Mouse (Mus musculus): ENCODE results near the gene Rflna. TPM values are rescaled to one million over a fixed set of nuclear protein-coding genes. Genes with fewer than 3 reads are reported as not detected.

The Rflna gene
- polyA plus RNA-seq (2012; rRNA removed): 18.2 and 18.5 TPM in 2 replicates

DNA sequence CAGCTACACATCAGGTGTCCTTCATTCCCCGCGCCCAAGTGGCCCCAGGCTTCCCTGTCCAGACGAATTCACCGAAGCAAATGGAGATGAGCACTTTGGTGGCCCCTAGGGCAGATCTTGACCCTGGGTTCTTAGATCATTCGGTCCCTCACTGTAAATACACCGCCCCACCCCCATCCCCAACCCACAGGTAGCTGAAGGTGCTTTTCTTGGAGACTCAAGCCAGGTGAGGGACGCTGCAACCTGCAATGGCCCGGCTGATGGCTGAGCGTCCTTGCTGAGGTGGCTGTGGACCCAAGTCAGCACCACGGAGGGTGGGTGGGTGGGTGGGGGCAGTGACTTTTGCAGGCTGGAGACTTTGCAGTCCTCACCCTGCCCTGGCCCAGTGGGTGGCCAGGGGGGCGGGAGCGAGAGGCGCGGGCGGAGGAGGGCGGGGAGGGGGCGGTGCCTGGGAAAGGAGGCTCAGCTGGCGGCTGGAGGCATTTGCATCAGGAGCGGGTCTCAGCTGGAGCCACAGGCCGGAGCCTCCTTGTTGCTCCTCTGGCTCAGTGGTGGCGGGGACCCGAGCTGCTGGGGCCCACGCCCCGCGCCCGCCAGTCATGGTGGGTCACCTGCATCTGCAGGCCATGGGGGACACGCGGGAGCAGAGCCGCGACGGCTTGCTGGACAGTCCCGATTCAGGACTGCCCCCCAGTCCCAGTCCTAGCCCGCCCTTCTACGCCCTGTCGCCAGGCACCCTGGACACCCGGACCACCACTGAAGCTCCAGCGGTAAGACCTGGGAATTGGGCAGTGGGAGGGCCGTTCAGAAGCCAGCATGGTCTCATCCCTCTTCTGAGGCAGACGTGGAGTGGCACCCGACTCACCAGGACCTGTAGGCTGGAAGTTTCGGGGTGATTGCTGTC, at the start of gene Rflna:
Gene Rflna, plus strand, starts transcription at position 253 of the 904 bp plus-strand sequence.
- no peak for DNase-seq (ENCODE audit: low read depth)

DNA sequence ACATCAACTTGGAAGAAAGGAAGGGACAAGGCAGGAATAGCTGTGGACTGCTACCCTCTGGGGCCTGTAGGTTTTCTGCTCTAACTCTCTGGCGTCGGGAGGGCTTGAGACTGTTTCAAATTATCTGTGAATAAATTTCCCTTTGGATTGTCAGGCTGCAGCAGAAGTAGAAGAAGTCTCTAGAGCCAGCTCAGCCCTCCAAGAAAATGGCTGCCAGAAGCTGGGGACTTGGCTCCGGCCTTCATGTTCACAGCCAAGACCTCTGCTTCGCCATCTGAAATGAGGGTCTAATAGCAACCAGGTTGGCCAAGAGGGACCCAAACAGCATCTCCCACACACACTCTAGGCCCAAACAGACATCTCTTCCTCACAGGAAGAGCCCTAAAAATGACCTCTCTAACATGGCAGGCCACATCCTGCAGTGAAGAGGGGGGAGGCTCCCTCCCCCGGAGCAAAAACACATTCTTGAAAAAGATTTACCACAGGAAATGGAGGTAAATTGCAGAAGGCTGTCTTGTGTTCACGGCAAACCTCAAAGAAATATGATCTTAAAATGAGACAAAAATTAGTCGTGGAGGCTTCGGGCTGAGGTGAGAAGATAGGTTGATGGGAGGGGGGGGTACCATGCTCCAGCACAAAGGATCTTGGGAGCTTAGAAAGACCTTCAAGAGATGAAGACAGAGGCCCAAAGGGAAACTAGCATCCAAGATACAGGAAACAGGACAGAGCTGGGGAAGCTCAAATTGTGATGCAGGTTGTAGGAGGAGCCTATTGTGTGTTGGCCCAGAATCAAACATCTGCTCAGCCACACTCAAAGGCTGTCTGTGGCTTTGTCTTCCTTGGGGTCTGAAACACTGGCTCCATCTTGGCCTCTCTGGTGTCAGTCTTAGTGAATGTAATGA, 48.4 kb upstream of the Rflna start:
- no peak for DNase-seq (ENCODE audit: low read depth)

DNA sequence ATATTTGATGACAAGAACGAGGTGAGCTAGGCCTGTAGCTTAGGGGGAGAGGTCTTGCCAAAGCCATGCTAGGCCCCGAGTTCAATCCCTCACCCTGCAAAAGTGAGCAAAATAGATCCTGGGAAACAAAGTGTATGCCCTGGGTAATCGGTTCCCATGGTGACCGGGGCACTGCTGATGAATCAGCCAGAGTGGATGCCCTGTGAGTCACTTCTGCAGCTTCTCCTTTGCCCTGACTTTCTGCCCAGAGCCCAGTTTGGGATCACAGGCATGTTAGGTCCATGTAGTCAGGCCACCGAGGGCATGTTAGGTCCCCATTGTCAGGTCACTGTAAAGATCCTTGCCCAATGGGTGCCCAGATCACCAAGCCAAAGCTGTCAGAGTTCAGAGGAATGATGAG, 45.5 kb upstream of the Rflna start:
- no peak for DNase-seq (ENCODE audit: low read depth)

DNA sequence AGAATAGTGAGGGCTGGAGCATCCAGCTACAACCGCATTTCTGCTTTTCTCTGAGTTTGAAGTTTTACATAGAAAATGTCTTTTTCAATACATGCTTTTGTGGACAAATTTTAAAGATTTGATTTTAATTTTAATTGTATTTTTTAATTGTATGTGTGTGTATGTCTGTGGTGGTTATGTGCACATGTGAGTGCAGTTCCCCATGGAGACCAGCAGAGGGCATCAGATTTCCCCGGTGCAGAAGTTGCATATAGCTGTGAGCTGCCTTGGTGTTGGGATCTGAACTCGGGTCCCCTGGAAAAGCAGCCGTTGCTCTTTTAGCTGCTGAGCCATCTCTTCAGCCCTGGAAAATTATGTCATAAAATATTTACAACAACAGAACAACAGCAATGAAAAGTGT, 43.9 kb upstream of the Rflna start:
- DNase-seq (ENCODE audit: low read depth): no peak

DNA sequence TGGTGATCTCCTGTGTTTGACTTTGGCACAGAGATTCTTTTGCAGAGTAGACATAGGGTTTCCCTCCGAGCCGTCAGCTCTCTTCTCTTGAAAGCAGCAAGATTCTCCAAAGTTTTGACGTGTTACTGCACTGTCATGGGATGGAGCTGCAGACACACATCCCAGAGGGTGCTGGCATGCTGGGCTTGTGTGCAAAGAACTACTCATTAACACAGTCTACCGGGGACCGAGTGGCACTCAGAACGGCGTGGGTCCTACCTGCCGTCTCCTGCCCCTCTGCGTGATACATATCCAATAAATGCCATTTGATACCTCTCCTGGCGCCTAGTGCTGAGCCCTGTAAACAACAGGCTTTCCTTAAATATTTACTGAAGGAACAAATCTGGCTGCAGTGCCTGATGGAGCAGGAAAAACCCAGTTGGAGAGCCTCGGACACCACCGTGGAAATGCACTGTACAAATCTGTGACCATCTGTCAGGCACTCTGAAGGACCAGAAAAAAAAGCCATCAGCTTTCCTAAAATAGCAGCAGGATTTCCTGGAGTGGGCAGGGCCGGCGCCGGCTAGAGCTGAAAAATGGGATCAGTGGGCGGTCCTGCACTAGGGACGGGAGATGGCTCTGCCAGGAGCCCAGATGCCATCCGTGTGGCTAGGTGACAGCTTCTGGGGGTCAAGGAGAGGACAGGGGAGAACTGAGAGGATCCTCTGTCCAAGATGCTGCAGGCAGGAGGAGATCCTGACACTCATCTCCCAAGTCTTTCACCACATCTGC, 42.7 kb upstream of the Rflna start:
- DNase-seq (ENCODE audit: low read depth): no peak

DNA sequence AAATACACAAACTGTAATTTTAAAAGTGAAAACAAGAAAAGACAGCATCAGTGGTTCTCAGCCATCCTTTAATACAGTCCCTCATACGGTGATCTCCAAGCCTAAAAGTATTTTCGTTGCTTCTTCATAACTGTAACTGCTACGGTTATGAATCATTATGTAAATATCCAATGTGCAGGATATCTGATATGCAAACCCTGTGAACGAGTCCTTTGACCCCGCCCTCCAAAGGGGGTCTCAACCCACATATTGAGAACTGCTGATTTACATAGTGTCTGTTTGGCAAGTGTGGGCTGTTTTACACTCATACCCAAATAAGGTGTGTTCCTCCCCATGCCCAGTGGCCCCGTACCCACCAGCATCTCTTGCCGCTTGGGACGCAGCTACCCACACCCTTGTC, 41.6 kb upstream of the Rflna start:
- no peak for DNase-seq (ENCODE audit: low read depth)

DNA sequence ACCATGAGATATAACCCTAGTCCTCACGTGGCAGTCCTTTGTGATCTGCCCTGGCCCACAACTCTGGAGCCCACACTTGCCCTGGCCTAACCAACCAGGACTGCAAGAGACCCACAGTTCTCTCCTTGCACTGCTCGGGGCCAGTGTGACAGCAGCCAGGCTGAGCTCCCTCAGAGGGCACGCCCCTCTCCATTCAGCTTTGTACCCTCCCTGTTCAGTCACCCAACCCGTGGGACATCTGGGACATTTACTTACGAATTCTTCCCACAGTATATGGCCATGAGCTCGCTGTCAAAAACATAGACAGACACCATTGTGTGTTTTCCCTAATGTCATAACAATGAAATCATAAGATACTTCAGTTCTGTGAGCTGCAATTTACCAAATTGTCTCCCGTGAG, 40.3 kb upstream of the Rflna start:
- DNase-seq (ENCODE audit: low read depth): no peak

DNA sequence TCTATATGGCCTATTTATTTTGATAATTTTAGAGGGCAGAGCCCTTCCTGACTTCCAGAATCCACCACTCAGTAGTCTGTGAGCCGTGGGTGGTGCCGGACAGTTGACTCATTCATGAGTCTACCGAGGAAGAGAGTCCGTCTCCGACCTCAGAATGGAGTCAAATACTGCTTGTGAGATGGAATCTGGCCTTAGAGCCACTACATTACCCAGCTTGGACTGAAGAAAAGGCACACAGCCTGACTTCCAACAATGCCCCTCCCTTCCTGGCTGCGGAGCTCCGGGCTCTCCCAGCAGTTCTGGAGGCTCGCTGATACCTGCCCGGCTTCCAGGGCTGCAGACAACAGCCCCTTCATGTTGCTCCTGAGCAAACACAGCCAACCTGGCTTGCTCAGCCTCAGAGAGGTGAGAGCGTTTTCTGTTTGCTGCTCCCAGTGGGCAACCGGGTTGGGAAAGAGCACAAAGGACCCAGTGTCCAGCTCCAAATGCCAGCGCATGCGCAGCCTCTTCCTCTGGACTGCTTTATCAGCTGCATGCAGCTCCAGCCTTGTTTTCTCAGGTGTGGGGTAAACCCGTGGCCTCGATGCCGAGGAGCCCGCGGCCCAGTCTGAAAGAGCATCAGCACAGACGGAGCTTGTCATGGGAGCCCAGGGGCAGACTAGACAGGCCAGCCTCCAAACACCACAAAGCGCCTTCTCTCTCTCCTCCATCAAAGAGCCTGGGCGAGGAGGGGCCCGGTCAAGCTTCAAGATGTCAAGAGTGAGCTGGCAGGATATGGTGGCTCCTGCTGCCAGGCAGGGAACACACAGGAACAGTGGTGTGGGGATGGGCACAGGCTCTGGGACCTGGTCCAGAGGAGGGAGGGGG, 39.0 kb upstream of the Rflna start:
- no peak for DNase-seq (ENCODE audit: low read depth)

DNA sequence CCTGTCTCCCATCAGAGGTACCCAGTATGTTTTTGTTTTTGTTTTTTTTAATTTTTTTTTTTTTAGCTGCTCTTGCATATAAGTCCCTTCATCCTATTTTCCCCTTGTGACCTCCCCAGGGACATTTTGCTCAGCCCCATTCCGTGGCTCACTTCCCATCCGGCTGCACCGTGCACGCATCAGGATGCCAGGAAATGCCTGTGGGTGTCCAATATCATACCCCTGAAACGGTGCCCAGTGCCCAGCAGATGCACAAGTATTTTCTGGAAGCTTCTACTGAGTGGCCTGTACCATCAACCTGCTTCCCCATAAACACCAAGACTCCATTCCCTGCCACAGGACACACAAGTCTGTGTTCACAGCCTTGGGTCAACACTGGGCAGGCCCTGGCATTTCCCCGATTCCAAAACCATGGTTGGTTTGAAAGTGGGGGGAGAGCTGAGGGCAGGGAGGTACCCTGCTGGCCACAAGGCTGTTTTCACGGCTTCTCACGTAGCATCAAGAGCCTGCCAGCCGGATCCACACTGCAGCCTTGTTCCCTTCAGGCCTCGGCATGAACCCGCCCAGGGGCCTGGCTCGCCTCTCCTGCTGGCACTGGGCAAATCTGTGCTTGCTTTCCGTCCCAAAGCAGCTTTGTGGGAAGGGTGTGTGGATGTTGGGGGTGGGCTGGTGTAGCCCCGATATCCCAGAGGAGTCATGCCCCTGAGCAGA, 36.2 kb upstream of the Rflna start:
- DNase-seq (ENCODE audit: low read depth): no peak

DNA sequence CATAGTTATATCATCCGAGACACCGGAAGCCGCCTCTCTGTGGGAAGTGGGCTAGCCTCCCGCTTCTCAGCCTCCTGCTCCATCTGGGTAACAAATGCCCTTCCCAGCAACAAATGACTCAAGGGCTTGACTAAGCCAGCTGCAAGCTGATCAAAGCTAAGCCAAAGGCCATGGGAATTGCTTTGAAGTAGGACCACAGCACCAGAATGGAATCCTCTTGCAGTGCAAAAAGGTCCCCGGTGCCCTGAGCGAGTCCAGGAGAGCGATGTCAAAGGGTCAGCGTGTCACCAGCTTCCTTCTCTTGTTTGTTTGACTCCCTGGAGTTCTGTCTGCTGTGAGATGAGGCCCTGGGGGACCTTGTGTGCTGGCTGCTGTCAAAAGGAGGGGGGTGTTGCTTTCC, 33.2 kb upstream of the Rflna start:
- no peak for DNase-seq (ENCODE audit: low read depth)

DNA sequence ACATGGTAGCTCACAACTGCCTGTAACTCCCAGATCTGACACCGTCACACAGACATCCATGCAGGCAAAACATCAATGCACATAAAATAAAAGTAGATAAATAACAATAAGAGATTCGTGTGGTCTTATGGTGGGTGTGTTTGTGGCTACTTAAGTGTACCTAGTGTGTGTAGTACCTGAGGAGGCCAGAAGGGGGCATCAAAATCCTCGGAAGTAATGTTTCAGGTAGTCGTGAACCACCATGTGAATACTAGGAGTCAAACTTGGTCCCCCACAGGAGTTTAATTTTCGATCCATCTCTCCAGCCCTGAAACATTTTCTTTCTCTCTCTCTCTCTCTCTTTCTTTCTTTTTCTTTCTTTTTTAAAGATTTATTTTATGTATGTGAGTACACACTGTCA, 16.8 kb upstream of the Rflna start:
- no peak for DNase-seq (ENCODE audit: low read depth)

DNA sequence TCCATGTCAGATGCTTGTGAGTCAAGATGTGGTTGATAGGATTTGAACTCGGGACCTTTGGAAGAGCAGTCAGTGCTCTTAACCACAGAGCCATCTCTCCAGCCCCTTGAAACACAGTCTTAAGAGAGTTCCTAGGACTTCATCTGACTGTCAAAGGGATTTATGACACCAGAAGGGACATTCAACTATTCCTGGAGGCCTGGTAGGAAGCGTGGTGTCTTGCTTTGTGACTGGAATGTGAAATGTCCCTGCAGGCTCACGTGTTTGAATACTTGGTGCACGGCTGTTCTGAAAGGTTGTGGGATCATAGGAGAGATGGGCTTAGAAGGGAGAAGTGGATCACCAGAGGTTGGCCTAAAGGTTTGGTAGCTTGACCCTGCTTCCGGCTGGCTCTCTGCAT, 16.4 kb upstream of the Rflna start:
- no peak for DNase-seq (ENCODE audit: low read depth)

DNA sequence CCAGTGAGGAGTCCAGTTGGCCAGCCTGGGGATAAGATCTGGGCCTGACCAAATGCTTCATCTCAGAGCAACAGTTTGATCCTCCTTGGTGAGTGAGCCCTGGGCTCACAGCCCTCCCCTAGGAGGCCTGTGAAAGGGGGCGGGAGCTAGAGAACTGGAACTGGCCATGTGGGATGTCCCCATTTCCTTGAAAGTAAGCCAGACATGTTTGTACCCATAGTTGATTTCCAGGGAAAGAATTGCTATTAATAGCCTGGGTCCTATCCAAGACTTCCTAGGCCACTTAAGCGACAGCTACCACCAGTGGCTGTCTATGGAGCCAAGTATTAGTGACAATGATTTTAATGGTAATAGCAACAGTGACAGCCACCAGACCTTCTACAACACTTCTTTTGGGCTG, 13.3 kb upstream of the Rflna start:
- DNase-seq (ENCODE audit: low read depth): no peak

DNA sequence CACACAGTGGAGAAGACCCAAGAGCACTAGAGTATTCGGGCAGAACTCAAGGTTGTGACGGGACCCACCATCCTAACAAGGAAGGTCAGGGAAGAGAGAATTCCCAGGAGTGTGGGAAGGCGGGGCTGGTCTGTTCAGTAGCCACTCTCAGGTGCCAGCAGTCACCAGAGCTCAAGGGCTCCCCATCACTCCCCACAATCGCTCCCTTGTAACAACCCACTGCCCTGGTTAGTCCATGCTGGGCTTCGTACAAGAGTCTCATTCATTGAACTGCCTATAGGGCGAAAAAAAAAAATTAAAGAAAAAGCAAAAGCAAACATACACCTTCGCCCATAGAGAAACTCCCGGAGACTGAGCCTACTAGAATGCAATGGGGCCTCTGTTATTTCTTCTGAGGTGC, 10.7 kb upstream of the Rflna start:
- no peak for DNase-seq (ENCODE audit: low read depth)

DNA sequence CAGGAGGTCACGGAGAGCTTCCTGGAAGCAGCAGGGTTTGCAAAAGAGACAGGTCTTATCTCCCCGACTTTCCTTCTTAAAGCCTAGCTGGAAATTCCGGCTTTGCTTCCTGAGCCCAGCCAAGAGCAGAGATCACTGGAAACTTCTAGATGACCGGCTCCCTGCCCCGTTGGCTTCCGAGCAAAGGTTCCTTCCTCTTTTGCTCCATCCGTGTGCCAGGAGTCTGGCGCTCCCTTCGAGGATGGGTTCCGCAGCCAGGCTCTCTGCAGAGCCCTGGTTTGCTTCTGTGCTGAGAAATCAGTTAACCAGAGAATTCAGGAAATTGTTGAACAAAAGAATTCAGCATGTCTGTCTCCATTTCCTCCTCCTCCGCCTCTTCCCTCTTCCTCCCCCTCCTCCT, 10.1 kb upstream of the Rflna start:
- DNase-seq (ENCODE audit: low read depth): no peak

DNA sequence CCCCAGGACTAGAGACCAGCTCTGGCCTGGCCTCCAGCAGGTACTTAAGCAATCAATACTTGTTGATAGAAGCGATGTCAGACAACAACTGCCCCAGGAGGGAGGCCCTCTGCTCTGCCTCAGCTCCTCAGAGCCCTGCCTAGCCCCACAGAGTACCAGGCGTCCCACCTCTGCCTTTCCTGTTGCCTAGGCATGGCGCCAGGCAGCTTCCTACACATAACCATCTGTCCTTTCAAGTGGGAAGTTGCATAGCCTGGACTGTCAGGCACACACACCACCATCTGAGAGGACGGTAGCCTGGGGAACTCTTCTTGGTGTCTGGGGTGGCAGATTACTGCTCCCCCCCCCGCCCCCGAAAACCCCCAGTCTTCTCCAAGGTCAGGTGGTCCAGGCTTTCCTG, 6.2 kb upstream of the Rflna start:
- DNase-seq (ENCODE audit: low read depth): no peak

DNA sequence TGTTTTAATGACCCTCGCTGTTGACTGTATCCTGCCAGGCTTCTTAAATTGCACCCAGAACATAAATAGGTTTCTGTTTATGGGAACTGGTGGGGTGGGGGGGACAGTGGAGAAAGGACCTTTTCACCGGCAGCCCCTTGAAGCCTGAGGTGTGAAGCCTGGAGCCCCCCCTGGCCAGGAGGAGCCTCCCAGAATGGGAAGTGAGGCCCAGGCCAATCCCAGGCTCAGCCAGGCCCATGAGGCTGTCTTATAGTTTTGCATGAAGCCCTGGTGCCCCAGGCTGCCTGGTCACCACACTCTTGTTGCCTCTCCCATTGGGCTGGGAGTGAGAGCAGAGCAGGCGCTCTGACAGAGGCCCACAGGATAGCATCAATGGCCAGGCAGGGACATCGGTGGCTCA, 5.1 kb upstream of the Rflna start:
- DNase-seq (ENCODE audit: low read depth): no peak

DNA sequence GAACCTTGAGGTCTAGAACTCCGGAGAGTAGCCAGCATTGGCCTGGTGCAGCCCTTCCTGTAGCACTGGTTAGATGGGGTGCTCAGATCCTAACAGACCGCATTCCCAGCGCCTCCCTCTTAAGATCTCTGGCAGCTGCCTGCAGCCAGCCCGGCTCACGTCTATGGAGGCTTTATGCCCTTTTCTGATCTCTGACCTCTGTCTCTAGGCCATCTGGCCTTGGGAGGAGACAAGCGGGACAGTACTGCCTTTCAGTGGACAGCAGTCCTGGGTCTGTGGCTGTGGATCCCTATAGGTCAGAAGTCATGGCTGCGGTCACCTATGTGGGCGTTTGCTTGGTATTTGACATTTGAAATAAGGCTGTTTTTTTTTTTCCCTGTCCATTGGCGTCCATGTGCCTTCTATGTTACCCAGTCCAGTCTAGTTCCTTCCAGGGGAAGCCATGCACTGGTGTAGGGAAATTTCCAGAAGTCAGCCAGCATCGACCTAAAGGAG, 2.2 kb upstream of the Rflna start:
- DNase-seq (ENCODE audit: low read depth): no peak

DNA sequence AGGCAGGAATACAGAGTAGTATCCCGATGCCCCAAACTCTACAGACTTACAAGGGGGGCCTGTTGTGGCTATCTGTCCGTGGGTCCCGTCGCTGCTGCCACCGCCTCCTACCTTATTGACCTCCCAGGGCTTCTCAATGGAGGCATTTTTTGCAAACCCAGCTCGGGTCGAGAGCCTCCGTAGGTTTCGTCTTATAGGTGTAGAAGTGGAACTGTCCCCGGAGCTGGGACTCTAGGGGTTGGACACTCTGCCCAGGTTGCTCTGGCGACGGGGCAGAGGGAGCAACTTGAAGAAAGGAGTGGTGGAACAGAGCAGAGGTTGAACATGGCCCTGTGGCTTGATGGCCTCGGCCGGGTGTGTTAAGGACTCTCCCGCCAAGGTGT, 843 bp downstream of the Rflna start:
- DNase-seq (ENCODE audit: low read depth): no peak

Data from gonadal fat pad, adult 2 months (tissue).